Mouse (Mus musculus) megakaryocyte, embryonic 14.5 days (primary cell): Measurements from ENCODE around the gene Fxyd5. TPM values are rescaled to one million over a fixed set of nuclear protein-coding genes. Genes with fewer than 3 reads are reported as not detected.

Experiments
- H3K27me3 ChIP-seq: replicated peaks from 2 replicates; pipeline ENCODE3; 2012; ENCODE audit warnings: inconsistent platforms
- H3K36me3 ChIP-seq: replicated peaks from 2 replicates; pipeline ENCODE3; 2012; ENCODE audit warnings: low read length, inconsistent platforms, mixed read lengths
- H3K4me1 ChIP-seq: 2 replicates; pipeline ENCODE4 v1.6.1; 2012; ENCODE audit warnings: inconsistent platforms
- H3K4me3 ChIP-seq: replicated peaks from 2 replicates; pipeline ENCODE3; 2012; ENCODE audit warnings: moderate library complexity, mild to moderate bottlenecking, inconsistent platforms
- H3K9me3 ChIP-seq: 2 replicates; pipeline ENCODE4 v1.6.1; 2012; ENCODE audit warnings: inconsistent platforms
- FLI1 ChIP-seq: IDR thresholded peaks from 2 replicates; pipeline ENCODE4 v1.6.1; 2012; ENCODE audit warnings: low read length, inconsistent platforms, mixed read lengths
- GATA1 ChIP-seq: IDR thresholded peaks from 3 replicates; pipeline ENCODE4 v1.6.1; 2012; ENCODE audit warnings: mixed read lengths, low read length, inconsistent platforms, borderline replicate concordance
- polyA plus RNA-seq: library from polyadenylated mRNA; stranded (reverse); fragments of >175 nt; gene quantifications from 2 replicates; pipeline ENCODE4 v1.2.3, GENCODE M21; 2012; ENCODE audit warnings: low replicate concordance; ENCODE audit not compliant: insufficient read depth

Gene Fxyd5
- polyA plus RNA-seq, 1 experiment, result 2,043 TPM

DNA sequence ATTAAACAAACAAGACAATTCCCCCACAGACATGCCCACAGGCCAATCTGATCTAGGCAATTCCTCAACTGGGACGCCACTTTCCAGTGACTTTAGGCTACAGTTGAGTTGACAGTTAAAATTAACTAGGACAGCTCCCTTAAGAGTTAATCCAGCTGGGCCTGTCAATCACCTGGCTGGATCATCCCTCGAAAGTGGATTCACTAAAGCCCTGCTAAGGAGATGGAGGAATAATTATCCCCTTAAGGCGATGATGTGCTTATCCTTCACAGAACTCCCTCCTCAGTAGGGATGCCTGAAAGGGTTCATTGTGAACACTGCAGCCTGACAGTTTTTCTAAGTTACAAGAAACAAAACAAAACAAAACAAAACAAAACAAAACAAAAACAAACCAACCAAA, 38.3 kb upstream of the Fxyd5 start:
- Histone ChIP-seq H3K27me3 (peaks cover 38% of the 10 kb centered on the region), H3K36me3 (no peaks in the 10 kb centered on the region), H3K9me3 (peaks cover 5% of the 10 kb centered on the region), H3K4me3 (no peak overlapping the region), H3K4me1 (peaks cover 11% of the 10 kb centered on the region)
- TF ChIP-seq GATA1 (no peak), FLI1 (no peak)

DNA sequence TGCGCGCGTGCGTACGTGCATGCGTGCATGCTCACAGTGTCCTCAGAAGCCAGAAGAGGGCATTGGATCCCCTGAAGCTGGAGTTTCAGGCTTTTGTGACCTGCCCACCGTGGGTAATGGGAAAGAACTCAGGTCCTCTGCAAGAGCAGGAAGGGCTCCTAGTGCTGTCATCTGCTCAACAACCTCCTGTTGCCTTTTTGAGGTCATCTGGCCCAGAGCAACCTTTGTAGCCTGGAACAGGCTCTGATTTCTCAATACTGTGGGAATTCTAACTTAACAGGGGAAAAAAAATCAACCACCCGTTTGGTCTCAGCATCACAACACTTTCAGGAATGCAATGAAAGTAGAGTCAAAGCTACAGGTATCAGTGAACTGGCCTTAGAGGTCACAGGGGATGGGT, 37.4 kb upstream of the Fxyd5 start:
- Histone ChIP-seq H3K4me1 (peaks cover 7% of the 10 kb centered on the region; the same call in 1 of the 2 replicates), H3K36me3 (no peaks in the 10 kb centered on the region), H3K27me3 (peaks cover 40% of the 10 kb centered on the region), H3K4me3 (no peak overlapping the region), H3K9me3 (peaks cover 5% of the 10 kb centered on the region)
- TF ChIP-seq GATA1, result no peak
- TF ChIP-seq FLI1, result no peak

- Histone ChIP-seq H3K9me3 (peaks cover 5% of the 10 kb centered on the region), H3K4me3 (no peak overlapping the region), H3K36me3 (no peaks in the 10 kb centered on the region), H3K27me3 (peaks cover 45% of the 10 kb centered on the region), H3K4me1 (peaks cover 3% of the 10 kb centered on the region; the same call in 1 of the 2 replicates)
- TF ChIP-seq GATA1 (no peak), FLI1 (no peak)
Observed at GRCm38 (mm10) chr7:31077885-31078445, 35.7 kb upstream of the Fxyd5 start.

DNA sequence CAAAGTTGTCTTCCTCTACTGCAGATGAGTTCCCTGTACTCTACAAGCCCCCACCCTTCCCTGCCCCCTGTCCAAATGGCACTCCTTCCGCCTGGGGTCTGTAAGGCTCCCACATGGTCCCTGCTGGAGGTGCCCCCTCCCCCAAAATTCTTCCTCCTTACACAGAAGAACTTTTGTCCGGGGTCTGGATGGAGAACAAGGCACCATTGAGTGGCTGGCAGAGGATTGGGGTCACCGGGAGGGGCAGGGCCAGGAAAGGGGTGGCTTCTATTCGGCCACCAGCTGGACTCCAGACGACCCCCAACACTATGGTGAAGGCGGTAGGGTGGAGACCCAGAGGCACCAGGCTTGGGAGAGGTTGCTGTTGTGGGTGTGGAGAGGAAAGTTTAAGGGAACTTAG, 35.2 kb upstream of the Fxyd5 start:
- H3K4me1 ChIP-seq, result no peaks in the 10 kb centered on the region
- no peak for TF ChIP-seq GATA1
- no peak for TF ChIP-seq FLI1
- H3K36me3 ChIP-seq, result no peaks in the 10 kb centered on the region
- H3K27me3 ChIP-seq, result peaks cover 43% of the 10 kb centered on the region
- H3K4me3 ChIP-seq, result no peak overlapping the region
- peaks cover 9% of the 10 kb centered on the region for H3K9me3 ChIP-seq

DNA sequence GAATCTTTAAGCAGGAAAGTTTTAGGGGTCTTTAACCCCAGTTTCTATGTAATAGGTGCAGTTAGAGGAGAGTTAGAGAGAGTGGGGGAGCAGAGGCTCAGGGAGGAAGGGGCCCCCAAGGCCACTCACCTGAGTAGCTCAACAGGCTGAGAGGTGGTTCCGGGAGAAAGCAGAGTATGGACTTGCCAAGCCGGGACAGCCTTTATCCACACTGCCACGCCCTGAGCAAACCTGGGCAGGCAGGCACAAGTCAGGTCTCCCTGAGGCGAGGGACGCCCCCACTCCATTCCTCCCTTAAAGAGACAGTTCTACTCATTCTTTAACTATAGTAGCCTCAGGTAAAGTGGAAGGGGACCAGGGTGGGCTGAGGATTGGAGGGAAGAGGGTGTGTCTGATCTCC, 34.2 kb upstream of the Fxyd5 start, which contains the start of gene Fxyd3:
TSS of gene Fxyd3 (minus strand) at position 213 of the 400 bp plus-strand sequence.
- H3K9me3 ChIP-seq, result peaks cover 11% of the 10 kb centered on the region
- peaks cover 51% of the 10 kb centered on the region for H3K27me3 ChIP-seq
- no peak within 1 kb of the TSS for H3K4me3 ChIP-seq
- no peaks in the 10 kb centered on the region for H3K4me1 ChIP-seq
- H3K36me3 ChIP-seq, result no peaks in the 10 kb centered on the region
- TF ChIP-seq GATA1, result no peak
- TF ChIP-seq FLI1, result no peak

DNA sequence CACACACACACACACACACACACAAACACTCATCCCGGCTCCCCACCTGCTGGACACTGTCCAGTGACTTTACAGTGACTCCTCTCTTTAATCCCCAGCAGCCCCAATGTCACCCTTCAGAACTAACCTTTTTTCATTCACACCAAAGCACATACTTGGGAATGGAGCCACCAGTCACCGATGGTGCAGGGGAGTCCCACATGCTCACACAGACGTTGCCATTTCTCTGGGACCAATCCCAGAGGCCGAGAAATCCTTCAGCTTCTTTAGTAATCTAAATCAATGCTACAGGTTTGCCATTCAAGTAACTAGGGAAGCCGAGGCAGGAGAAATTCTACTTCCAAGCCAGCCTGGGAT, 32.4 kb upstream of the Fxyd5 start:
- H3K4me3 ChIP-seq, result no peak overlapping the region
- peaks cover 6% of the 10 kb centered on the region for H3K9me3 ChIP-seq
- no peaks in the 10 kb centered on the region for H3K36me3 ChIP-seq
- peaks cover 60% of the 10 kb centered on the region for H3K27me3 ChIP-seq
- TF ChIP-seq GATA1, result no peak
- TF ChIP-seq FLI1, result no peak
- H3K4me1 ChIP-seq, result no peaks in the 10 kb centered on the region

- Histone ChIP-seq H3K27me3 (peaks cover 61% of the 10 kb centered on the region), H3K4me3 (no peak overlapping the region), H3K9me3 (peaks cover 6% of the 10 kb centered on the region), H3K36me3 (no peaks in the 10 kb centered on the region), H3K4me1 (no peaks in the 10 kb centered on the region)
- TF ChIP-seq GATA1 (no peak), FLI1 (no peak)
Observed at GRCm38 (mm10) chr7:31074061-31074712, 31.9 kb upstream of the Fxyd5 start.

DNA sequence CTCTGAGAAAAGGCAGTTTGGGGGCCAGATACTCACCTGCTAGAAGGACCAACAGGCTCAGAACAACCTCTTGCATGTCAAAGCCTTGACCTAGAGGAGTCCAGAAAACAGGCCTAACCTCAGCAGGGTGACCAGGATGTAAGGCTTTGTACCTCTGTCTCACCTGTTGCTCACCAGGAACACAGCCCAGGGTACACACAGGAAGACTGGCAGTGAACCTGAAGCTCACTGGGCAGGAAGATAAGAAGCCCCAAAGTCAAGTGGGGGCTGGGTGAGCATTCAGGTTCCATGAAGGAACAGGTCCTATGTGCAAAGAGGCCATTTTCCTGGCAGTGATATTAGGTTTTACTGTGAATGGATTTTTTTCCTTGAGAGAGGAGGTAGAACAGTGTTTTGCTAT, 31.3 kb upstream of the Fxyd5 start:
- TF ChIP-seq FLI1, result no peak
- TF ChIP-seq GATA1, result no peak
- Histone ChIP-seq H3K27me3 (peaks cover 66% of the 10 kb centered on the region), H3K4me1 (no peaks in the 10 kb centered on the region), H3K9me3 (peaks cover 6% of the 10 kb centered on the region), H3K36me3 (no peaks in the 10 kb centered on the region), H3K4me3 (no peak overlapping the region)

GRCm38 (mm10) chr7:31072326-31072725, 30.0 kb upstream of the Fxyd5 start:
- no peak overlapping the region for H3K4me3 ChIP-seq
- H3K36me3 ChIP-seq, result no peaks in the 10 kb centered on the region
- TF ChIP-seq FLI1, result no peak
- no peak for TF ChIP-seq GATA1
- peaks cover 4% of the 10 kb centered on the region; the same call in 1 of the 2 replicates for H3K4me1 ChIP-seq
- peaks cover 6% of the 10 kb centered on the region for H3K9me3 ChIP-seq
- peaks cover 70% of the 10 kb centered on the region for H3K27me3 ChIP-seq

- peaks cover 70% of the 10 kb centered on the region for H3K27me3 ChIP-seq
- H3K4me3 ChIP-seq, result peak overlapping the region; percentile 10
- peaks cover 4% of the 10 kb centered on the region; the same call in 1 of the 2 replicates for H3K4me1 ChIP-seq
- no peak for TF ChIP-seq GATA1
- no peak for TF ChIP-seq FLI1
- H3K9me3 ChIP-seq, result peaks cover 6% of the 10 kb centered on the region
- no peaks in the 10 kb centered on the region for H3K36me3 ChIP-seq
Observed at GRCm38 (mm10) chr7:31070324-31070723, 28.0 kb upstream of the Fxyd5 start.

GRCm38 (mm10) chr7:31069491-31069890, 27.2 kb upstream of the Fxyd5 start:
- TF ChIP-seq GATA1 (no peak), FLI1 (no peak)
- Histone ChIP-seq H3K27me3 (peaks cover 77% of the 10 kb centered on the region), H3K36me3 (no peaks in the 10 kb centered on the region), H3K9me3 (peaks cover 6% of the 10 kb centered on the region), H3K4me1 (peaks cover 4% of the 10 kb centered on the region; the same call in 1 of the 2 replicates), H3K4me3 (no peak overlapping the region)
